Mouse (Mus musculus) thymus, postnatal 36 days (tissue): ENCODE measurements around the gene Trf.
"Not testable (repeated sequence)": the region's sequence is repeated elsewhere in the genome, so short reads cannot be mapped to it uniquely, and the experiment has no call there.

ENCODE experiments used
- DNase-seq, 2 experiments: peaks; one replicate each; pipeline ENCODE4 v3.0.0; 2022; ENCODE audit warnings: mixed read lengths in 2 of 2

Gene Trf

DNA sequence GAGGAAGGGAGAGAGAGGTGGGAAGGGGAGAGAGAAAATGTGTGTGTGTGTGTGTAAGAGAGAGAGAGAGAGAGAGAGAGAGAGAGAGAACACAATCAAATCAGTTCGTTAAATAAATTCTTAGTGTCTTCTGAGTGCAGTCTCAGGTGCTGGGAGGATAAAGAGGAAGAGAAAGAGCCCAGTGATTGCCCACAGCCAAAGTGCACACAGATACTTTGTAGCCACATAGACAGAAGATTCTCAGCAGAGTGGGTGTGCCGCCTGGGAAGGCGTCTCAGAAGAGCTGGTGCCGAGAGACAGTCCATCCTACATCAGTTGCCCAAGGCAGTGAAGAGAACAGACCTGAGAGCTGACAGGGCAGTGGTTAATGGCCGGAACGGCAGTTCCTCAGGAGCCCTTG lies 16.0 kb downstream of the Trf start:
- DNase-seq: no peak

DNA sequence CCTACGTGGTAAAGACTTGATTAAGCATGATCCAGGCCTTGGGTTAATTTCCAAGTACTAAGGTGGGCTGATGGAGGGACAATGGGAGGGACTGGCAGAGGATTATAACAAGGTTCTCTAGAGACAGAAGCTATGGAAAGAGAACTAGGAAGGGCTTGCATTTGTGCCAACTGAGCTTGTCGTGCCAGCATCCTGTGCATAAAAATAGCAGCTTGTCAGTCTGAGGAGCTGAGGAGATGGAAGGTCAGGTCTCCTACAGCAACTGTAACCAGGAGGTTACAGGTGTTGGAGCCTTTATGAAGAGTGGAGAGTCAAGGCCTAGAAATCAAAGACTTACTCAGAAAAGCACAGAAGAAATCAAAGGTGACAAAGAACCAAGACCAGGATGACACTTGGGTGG lies 16.6 kb downstream of the Trf start:
- DNase-seq: no peak

DNA sequence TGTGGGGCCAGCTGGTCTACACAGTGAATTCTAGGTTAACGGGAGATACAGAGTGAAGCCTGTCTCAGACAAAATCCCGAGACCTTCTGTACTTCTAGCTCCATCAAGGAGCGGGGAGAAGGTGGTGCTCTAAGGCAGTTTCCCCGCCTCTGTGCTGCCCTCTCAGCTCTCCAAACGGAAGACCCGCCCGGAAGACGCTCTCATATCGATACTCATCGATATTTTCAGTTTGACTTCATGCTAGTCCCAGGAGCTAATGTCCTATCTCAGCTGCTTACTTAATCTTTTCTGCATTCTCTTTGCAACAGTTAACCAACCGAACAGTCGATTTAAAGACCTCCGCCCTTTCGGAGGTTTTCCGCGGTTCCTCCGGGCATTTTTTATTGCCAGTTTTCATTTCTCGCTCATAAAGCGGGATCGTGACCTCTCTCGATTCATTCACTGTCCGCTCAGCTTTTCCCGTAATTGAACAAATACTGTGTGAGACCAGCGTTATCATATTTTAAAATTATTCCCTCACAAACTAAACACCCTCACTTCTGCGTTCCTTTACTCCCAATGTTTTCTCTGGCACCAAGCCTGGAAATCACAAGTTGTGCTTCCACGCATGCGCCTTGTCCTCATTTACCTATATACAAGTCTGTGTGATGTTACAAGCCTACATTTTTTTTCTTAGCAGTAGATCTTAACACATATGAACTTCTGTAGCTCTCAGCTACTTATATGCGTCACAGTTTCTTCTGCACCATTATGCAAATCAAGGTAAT lies 17.4 kb downstream of the Trf start:
- DNase-seq: no peak

DNA sequence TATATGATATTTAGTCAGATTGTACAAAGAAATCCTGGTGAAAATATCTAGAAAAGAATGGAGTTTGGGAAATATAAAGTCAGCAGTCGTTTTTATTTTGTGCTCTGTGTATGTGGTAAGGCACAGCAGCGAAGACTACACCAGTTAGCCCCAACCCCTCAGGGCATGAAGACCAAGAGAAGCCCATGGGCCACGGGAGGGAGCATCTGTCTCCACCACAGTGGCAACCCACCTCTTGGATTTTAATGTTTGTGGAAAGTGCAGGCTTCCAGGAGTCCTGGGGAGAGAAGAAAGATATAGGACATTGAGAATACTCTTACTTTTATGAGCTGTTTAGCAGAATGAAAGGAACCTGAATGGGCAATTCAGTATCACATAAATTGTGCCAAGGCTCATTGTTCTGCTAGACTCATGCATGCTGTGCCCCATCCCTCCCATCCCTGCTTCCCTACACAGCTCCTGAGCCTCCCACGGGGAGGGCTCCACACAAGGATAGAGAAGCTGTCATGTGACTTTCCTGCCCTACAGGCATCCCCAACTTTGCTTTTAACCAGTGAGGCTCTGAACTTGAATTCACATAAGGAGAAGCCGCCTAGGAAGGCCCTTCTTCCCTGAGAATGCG lies 21.3 kb downstream of the Trf start:
- DNase-seq: no peak

DNA sequence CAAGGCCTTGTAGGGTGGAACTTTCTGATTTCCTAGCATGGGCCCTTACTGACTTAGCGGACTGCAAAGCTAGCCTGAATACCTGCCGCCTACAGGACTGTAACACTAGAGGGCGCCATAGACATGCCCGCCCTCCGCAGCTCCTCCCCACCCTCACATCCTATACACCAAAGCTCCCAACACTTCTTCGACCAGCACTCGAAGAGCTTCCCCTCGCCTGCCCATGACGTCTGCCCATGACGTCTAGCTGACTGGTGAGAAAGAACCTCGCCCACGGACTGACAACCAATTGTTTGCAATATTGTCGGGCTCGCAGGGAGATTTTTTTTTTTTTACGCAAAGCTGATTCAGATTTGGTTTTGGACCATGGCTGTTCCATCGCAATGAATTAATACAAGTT lies 22.4 kb downstream of the Trf start:
- peak; percentile 64 to 79 for DNase-seq

DNA sequence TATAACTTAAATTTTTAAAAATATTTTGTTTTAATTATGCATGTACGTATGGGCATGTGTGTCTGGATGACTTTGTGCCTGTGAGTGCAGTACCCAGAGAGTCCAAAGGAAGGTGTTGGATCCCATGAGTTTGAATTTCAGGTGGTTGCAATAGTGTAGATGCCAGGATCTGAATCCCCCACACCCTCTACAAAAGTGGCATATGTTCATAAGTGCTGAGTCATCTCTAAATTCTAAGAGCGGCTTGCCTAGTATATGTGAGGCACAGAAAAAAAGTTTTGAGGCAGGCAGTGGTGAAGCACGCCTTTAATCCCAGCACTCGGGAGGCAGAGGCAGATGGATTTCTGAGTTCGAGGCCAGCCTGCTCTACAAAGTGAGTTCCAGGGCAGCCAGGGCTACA lies 24.5 kb downstream of the Trf start:
- no peak for DNase-seq

DNA sequence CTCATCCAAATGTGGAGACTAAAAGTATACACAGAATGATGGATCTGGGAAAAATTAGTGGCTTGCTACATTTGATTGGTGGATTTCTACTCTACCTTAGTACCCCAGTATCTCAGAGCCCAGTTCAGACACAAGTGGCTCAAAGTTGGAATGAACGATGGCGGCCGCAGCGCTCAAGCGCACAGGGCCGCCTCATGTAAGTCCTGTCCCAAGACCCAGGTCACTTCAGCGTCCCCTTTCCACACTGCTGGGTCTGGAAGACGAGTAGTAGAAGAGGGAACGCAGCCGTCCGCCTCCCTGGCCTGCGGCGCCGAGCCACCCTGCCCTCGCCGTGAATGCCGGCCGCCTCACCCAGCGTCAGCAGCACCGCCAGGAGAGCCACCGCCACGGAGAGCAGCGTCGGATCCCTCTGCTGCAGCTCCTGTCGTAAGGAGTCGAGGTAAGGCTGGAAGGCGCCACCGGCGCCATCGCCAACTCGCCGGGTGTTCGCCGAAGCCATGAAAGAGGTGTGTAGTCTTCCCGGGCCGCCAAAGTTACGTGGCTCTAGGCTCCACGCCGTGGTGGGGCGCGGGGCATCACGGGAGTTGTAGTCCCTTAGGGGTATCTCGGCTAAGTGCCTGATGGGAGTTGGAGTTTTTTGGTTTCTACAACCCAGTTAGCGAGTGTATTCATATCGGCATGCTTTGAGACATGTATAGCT lies 28.5 kb downstream of the Trf start, which contains the start of gene Srprb:
Gene Srprb (minus strand): TSS at position 577 of the 700 bp plus-strand sequence.
- DNase-seq: peak; percentile 90 to 93

DNA sequence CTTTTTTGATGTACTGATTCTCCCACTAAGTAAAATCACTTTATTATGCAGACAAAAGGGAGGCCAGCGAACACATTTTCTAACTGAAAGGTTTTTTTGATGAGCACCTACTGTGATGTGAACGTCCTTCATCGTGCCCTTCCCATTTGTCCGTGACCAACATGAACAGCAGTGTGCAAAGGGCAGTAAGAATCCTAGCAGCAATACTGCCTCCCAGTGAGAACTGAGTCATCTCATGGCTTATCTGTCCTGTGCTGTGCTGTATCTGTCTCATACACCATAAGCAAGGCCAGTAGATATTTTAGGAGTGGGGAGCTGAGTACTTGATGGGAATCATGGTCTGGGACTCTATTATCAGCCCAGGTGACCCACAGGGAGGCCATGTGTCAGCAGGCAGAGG lies 41.8 kb downstream of the Trf start:
- DNase-seq: no peak

DNA sequence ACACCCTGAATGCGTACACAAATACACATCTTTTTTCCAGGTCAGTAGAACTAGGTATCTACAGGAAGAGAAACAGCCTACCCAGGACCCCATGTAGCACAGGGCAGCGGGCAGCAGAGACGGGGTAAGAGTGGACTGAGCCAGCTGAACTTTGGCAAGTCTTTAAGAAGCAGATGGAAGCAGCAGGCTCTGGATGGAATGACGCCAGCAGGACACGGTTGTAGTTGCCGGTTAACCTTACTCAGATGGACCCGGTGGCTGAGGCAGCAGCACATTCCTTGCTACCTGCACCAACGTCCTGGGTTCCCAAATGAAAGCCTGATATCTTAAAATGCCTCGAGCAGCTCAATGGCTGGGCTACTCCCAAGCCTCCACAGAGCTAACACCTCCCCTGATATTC lies 43.5 kb downstream of the Trf start:
- DNase-seq: no peak

DNA sequence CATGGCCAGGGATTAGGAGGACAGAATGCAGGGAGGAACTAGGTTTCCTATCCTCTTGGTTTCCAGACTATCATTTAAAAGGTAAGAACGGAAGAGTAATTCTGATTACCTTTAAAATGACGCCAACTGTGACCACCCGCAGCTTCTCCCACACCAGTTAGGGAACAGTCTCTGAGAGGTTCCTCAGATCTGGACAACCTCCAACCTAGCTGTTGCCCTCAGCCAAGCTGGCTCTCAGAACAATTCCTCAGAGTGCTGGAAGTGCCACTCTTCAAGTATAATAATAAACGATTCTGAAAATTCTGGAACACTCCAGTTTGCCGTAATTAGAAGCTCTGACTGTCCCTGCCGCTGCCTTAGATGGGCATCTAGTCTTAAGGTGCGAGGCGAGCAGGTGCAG lies 44.3 kb downstream of the Trf start:
- no peak for DNase-seq

DNA sequence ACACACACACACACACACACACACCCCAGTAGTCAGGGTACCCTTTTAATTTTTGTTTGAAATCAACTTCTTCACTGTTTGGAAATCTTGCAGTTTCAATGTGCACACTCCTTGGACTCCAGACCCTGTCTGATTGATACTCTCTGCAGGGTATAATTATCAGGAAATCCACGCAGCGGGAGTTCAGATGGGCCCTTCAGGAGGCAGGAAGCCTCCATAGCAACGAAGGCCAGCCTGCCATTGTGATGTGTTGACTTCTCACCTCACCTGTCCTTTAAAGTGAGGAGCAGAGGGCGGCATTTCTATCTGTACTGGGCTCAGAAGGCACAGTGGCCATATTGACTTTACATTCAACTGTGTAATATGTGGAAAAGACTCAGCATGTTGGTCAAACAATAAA lies 45.4 kb downstream of the Trf start:
- no peak for DNase-seq

DNA sequence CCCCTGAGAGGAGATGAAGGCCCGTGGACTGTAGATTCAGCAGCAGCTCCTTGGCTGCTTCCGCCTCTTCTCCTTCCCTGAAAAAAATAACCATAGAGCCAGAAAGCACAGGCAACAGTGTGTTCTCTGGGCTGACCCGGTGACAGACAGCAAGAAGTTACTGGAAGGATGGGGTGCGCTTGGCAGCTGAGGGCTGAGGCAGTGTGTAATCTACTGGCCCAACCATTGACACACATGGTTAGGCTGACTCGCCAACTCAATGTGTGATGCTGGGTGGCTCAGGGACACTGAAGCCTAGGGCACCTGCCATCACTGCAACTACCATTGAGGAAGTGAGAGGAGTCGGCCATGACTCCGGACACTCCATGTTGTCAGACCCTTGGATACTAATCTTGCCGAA lies 48.4 kb downstream of the Trf start:
- no peak for DNase-seq

DNA sequence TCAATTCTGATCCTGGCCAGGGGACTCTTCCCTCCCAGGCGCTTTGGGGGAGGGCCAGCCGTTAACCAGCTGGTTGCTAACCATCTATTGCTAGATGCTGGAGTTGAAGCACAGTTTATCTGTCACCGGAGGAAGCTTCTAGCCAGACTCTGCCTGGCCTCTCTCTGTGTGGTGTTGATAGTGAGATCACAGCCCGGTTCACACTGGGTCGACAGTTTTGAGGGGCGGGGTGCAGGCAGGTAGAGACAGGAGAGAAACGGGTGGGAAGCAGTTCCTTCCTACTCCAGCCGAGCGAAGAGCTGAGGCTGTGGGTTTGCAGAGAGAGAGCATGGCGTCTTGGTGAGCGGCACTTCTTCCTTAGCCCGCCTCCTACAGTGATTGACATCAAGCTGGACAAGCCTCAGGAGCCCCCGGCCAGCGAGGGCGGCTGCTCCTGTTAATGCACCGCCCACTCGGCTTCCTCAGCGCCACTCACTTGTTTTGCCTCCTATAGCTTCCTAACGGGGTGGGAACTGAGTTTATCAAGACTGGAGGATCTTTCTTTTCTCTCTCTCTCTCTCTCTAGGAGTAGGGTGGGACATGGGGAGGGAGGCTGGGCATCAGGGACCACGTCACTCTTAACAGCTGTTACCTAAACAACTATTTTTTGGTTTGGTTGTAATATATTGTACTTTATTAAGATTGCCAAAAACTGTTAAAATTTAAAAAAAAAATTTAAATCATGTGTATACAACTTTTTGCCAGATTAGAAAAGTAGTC lies 49.3 kb downstream of the Trf start:
- peak; percentile 51 to 66 for DNase-seq

DNA sequence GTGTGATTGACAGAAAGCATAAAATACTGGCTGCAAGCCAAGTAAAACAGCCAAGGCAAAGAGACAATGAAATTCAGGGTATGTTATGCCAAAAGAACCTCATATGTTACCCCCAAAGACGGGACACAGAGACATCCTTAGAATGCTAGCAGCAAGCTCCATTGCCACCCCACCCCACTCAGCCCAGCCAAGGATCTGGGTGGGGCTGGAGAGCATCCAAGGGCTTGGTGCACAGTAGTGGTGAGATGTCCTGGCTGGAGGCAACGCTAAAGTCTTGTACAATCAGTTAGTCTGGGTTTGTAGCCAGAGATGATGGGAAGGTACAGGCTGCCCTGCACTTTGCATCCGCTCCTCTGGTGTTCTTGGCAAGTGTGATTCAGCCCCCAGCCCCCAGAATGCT lies 49.9 kb downstream of the Trf start:
- no peak for DNase-seq

DNA sequence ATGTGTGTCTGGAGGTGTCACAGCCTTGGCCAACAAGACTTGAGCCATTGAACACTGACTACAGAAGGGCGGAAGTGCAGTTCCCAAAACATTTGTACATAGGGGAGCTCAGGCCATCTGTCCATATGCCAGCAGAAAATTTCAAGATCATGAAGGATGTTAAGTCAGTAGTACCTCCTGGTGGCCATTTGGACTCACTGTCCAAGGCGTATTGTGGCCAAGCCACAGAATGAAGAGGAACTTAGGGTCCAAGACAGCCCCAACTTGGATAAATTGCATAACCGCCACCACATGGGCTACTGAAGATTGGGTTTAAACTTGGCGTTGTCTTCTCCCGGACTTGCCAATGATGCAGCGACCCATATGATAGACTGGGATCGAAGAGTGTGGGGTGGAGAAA lies 54.6 kb downstream of the Trf start:
- no peak for DNase-seq

DNA sequence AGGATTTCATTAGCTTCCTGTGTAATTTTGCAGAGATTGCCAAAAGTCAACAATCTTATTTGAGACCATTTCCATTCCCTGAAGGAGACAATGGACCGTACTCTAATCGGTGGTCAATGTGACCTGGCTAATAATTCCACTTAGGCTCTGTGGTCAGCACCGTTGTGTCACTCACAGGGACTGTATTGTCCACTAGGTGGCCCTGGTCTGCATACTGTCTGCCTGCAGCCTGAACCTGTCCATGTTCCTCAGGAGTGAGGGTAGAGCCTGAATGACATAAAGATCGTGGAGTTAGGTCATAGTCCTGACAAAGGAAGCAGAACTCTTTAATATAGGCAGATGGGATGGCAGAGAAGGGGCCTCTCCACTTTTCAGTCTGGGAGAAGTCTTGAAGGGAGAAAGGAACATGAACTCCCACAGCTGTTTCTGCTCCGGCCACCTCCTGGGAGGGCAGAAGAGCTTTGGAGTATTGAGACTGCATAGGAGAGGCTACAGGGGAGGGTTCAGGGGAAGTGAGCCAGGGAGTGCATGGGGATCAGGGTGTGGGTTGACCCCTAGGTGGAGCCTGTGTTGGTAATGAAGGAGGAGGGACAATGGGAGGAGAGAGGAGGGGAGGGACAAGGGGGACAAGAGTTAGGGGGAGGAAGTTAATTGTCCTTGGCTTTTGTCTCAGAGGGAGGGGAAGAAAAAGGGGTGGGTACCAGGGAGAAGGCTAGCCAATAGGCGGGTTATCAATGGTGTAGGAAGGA lies 55.3 kb downstream of the Trf start:
- no peak for DNase-seq

DNA sequence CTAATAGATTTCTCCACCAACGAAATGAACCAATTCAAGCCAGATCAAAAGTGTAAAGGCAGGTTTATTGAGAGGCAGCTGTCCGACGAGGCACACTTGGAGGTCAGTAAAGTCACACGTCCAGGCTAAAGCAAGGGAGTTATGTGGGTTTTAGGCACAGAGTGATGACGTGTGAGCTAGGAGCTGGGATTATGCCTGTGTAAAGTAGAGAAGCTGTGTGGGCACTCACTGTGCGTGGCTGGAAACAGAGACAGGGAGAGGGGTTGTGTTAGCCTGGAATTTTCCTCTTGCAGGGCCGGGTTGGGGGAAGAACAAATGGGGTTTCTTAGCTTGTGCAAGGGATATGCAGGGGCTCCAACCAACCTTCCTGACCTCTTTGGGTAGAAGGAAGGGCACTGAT lies 61.5 kb downstream of the Trf start:
- DNase-seq: no peak

DNA sequence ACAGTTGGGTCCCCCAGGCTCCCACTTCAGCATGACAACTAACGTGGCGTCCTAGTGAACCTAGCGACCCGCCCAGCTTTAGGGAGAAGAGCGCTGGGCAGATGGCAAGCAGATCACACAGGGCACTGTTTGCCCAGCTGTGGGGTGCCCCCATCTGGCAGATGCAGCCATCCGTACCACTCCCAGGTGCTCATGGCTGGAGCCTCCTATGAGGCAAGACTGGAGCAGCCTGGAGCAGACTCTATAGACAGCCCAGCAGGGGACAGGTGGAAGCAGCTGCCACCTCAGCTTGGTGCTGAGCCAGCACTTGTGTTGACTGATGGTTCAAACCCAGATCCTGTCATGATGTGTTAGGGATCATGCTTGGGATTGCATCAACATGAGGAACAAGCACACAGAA lies 62.2 kb downstream of the Trf start:
- no peak for DNase-seq

DNA sequence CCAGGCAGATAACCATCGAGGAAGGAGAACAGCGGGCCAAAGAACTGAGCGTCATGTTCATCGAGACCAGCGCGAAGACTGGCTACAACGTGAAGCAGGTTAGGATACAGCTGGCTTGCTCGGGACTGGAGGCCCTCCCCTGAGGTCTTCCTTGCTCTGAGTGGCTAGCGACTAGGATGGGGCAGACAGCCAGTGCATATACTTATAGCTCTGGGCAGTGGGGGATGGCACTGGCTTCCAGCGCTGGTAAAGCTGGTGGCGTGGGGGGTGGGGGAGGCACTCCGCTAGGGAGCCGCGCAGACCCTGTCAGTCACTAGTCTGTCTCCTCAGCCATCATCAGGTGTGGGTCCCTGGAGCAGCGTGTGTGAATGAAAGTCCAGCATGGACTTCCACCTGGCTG lies 66.4 kb downstream of the Trf start:
- no peak for DNase-seq

DNA sequence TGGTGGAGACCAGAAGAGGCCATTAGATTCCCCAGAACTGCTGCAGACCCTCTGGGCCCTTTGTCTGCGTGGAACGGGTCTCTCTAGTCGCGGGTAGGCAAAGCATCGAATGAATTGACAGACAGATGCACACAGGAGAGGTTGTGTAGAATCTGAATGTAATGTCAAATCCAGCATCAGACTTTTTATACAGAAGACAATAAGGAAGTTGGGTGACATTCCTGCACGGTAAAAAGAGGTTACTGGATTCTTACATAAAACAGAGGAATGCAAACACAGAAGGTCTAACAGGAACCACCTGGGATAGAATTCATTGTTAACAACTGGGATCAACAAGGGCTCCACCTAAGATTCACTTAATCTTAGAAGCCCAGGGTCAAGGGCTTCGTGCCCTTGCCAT lies 75.1 kb downstream of the Trf start:
- not testable (repeated sequence) for DNase-seq

DNA sequence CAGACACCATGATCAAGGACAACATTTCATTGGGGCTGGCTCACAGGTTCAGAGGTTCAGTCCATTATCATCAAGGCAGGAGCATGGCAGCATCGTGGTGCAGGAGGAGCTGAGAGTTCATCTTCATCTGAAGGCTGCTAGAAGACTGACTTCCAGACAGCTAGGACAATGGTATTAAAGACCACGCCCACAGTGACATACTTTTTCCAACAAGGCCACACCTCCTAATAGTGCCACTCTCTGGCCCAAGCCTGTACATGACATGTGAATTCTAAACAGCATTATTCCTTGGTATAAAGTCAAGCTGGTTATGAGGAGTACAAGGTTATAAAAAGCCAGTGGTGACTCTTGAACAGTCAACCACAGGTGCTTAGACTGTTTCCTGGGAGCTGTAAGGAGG lies 75.7 kb downstream of the Trf start:
- no peak for DNase-seq
